In genomic region chr3:88129006-88129405, GRCm38 (mm10) we compare ENCODE assay signal across 24 mouse cellular contexts. TPM values are rescaled to one million over a fixed set of nuclear protein-coding genes. Genes with fewer than 3 reads are reported as not detected.
DNase-seq lines count a peak whose midpoint lies in the region.
"Had no signal": no experiment of that assay in that cellular context is flagged by ENCODE, and none has a peak within 500 bp of the region (broad histone marks: within the 10 kb centered on the region; RNA-seq: fewer than 3 reads in every experiment).

No protein-coding gene starts in this region.

- DNase-seq in adrenal gland, adult 2 months = peak; percentile 34
- no peak for DNase-seq in adrenal gland, postnatal 10 days
- DNase-seq in ES-CJ7 (ENCODE audit: low read depth, low spot score) (peak; percentile 52), ZHBTc4 (ENCODE audit: low read depth, low spot score) (peak; percentile 72)
- no peak for DNase-seq in spleen, postnatal 14 days (ENCODE audit: low spot score in 2 of 2)
- DNase-seq: adrenal gland, adult 8-10 months; adrenal gland, postnatal 25 days; B cell, adult 2 months; cerebellum, adult 11-12 months; cerebellum, adult 2 months; cerebellum, adult 9-10 months; cerebellum, postnatal 10 days; cerebellum, postnatal 25 days; forebrain, postnatal 0 days had no signal

RNA-seq across cellular contexts. Expression of gene Mef2d, which starts 13.2 kb away (rescaled TPM):
- 100 to 1,000 TPM in 1 of 2 experiments, 10 to 100 TPM in 1; 78.4 to 114 TPM for total RNA-seq in adrenal gland, adult 2 months (2021)
- polyA plus RNA-seq in adrenal gland, adult 2 months (2012; rRNA removed) = 173 and 185 TPM in 2 replicates
- 10 to 100 TPM; 85.7 to 86.6 TPM for total RNA-seq in adrenal gland, postnatal 10 days (2021)

RNA-seq across cellular contexts. Expression of gene Iqgap3, which starts 47.2 kb away (rescaled TPM):
- total RNA-seq in adrenal gland, adult 2 months (2021) = 1 to 10 TPM in 1 of 2 experiments, under 1 TPM in 1; 0.69 to 1.1 TPM
- polyA plus RNA-seq in adrenal gland, adult 2 months (2012; rRNA removed) = 3.0 and 3.6 TPM in 2 replicates
- 10 to 100 TPM in 1 of 2 experiments, 1 to 10 TPM in 1; 6.9 to 11.5 TPM for total RNA-seq in adrenal gland, postnatal 10 days (2021)

RNA-seq across cellular contexts. Expression of gene Ttc24, which starts 50.9 kb away (rescaled TPM):
- total RNA-seq in adrenal gland, adult 2 months (2021) = not detected
- not detected in 2 replicates for polyA plus RNA-seq in adrenal gland, adult 2 months (2012; rRNA removed)
- not detected for total RNA-seq in adrenal gland, postnatal 10 days (2021)
- total RNA-seq: adrenal gland, adult 8-10 months; adrenal gland, postnatal 25 days; adrenal gland, postnatal 4 days; CH12.LX; ES-E14; MEL had no signal
- polyA plus RNA-seq: brain, embryonic 14.5 days; CD4-positive, CD25-positive, alpha-beta regulatory T cell, adult 4 months; cerebellum, adult 2 months; cortical plate, adult 2 months; forebrain, embryonic 11.5 days; forebrain, embryonic 13.5 days; forebrain, embryonic 15.5 days; forebrain, postnatal 0 days had no signal

Comparison
In these comparisons a context has a peak if more than half of its experiments do, and no peak if none do; other contexts are left out.
1. DNase-seq: peak in adrenal gland, adult 2 months (single experiment), ES-CJ7 (single experiment) and ZHBTc4 (single experiment); none in adrenal gland, postnatal 10 days (single experiment) and spleen, postnatal 14 days (0 of 2).